Mouse (Mus musculus): ENCODE results near the gene Rasa4.
"Not testable (repeated sequence)": the region's sequence is repeated elsewhere in the genome, so short reads cannot be mapped to it uniquely, and the experiment has no call there.

Rasa4 gene

DNA sequence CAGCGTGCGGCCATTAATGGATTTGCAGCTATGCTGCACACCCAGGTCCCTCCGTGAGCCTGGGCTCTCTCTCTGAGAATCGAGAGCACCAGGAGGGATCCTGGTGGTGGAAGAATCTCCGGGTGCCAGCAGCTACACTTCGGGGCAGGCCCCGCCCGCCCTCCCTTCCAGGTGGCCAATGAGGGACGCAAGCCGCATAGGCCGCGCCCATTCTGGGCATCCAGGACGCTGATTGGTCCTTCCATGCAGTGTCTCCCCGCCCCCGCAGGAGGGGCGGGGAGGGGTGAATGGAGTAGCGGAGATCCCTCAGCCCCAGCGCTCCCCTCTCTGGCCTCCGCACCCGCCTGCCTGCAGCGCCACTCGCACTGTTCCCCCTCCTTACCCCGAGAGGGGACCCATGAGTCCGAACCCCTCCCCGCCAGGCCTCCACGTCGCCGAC, at the start of gene Rasa4:
TSS of gene Rasa4 (plus strand) at position 248 of the 439 bp plus-strand sequence.
- DNase-seq: peak; percentile 97

DNA sequence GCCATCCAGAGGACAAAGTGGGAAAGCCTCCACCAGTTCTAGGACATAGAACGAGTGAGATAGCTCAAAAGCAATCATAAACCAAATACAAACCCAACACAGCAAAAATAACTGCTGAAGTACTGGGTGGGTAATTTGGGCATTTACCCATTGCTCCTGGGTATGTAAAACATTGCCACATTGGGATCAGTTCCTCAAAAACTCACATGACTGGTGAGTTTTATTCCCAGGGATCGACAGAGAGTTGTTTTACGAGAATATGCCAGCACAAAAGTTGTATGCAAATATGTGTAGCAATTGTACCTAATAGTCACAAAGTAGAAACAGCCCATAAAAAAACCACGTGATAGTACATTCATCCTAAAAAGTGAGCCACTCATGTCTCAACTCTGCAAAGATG, 48.8 kb upstream of the Rasa4 start:
- no peak for DNase-seq

DNA sequence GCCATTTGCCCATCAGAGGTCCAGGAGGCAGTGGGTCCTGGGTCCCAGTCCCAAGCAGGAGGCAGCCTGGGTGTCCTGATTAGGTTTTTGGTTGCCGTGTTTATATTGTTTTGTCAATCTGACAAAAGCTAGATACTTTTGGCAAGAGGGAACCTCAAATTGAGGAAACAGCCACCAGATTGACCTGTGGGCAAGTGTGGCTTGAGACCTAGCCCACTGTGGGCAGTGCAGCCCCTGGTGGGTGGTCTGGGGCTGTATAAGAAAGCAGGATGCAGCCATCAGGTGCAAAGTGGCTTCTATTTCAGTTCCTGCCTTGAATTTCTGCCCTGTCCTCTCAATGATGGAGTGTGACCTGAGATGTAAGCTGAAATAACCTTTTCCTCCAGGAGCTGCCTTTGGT, 48.4 kb upstream of the Rasa4 start:
- no peak for DNase-seq

DNA sequence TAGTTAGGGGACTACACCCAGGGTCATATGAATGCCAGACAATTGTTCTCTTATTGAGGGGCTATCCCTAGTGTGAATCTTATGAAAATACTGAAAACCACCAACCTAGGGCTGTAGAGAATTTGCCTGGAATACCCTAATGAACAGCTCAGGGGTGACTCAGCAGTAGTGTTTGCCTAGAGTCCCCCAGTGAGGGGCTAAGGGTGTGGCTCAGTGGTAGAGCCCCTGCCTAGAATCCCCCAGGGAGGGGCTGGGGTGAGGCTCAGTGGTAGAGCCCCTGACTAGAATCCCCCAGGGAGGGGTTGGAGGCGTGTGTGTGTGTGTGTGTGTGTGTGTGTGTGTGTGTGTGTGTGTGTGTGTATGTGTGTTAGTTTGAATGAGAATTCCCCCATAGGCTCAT, 47.0 kb upstream of the Rasa4 start:
- no peak for DNase-seq

DNA sequence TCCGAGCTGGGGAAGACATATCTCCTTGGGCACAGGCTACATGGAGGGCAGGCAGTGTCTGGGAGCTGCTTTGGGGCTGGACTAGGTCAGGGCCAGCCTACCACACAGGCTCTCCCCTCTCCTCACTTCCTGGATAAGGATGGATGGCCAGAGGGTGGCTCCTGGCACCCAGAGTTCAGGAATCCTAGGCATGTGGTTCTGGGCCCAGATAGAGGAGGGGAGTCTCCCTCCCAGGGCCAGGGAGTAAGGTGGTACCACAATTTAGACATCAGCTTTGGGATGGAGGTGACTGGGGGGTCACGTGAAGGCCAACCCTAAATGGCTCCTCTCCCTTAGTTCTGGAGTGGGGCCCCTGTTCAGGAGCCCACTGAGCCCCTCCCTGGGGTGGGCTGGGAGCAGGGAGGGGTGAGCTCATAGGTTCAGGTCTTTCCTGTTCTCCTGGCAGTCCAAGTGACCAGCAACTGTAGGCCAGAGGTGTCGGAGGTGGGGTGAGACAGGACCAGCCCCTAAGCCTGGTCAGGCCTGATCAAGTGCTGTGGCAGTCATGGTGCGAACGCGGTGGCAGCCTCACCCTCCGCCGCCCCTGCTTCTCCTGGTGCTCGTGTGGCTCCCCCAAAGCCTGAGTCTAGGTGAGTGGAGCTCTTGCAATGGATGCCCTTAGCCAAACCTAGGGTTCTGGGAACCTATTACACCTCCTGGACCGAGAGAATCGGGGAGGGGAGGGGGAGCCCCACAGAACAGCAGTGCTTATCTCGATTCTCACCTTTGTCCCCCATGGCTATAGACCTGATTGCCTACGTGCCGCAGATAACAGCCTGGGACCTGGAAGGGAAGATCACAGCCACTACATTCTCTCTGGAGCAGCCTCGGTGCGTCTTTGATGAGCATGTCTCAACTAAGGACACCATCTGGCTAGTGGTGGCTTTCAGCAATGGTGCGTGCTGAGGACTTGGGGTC, 45.2 kb upstream of the Rasa4 start, which contains the start of gene Upk3b:
TSS of gene Upk3b (plus strand) at position 239 of the 957 bp plus-strand sequence.
- peak; percentile 14 for DNase-seq

DNA sequence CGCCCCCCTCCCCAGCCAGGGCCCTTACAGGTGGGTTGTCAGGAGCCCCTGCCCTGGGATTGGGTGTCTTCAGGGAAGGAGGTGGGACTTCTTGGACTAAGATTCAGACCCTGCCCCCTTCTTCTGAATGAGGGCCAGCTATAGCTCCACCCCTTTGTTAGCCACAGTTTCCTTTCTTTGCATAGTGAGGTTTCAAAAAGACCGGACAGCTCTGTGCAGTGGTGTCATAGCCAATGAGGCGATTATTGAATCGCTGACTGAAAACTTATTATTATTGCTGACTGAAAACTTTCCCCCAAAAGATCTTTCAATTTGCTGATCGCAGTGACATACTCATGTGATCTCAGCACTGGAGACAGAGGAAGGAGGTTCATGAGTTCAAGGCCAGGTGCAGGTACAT, 43.5 kb upstream of the Rasa4 start:
- DNase-seq: peak; percentile 11

DNA sequence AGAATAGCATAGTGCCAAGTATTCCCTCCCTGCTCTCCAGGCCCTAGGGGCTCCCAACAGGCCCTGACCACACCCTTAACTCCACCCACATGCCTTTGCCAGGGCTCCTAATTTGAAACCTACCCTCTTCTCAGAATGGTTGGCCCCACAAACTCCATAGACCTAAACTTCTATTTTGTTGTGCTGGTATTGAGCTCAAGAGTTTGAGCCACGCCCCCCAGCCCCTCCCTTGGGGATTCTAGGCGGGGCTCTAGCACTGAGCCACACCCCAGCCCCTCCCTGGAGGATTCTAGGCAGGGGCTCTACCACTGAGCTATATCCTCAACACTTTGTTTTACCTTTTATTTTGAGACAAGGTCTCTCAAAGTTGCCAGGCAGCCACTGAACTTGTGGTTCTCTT, 42.5 kb upstream of the Rasa4 start:
- DNase-seq: no peak

DNA sequence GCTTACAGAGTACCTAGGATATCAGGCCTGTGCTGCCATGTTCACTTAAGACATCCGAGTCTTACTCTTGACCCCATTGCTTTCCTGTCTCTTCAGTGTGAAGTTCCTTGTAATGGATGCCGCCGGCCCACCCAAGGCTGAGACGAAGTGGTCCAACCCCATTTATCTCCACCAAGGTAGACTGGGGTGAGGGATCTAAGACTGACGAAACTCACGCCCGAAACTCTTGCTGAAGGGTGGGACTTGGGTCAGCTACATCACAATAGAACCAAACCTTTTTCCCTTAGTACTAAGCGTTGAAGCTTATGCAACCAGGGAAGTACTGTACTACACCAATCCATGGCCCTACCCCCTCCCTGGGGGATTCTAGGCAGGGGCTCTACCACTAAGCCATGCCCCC, 42.0 kb upstream of the Rasa4 start:
- no peak for DNase-seq

DNA sequence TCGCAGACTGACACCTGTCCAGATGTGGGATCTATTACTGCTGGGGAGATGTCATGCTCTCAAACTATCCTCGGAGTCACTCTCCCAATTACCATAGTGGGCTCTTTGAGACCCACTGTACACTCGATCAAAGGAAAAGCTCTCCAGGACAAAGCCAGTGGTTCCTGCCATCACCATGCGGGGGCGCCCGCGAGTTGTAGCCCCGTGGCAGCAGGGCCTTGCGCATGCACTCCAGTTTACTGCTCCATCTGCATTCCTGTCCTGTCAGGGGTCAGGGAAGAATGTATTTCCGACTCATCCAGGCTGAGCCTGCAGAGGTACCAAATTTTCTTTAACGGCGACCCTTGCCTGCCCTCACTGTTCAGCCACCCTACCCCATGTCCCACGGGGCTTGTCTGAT, 38.9 kb upstream of the Rasa4 start:
- peak; percentile 26 for DNase-seq

DNA sequence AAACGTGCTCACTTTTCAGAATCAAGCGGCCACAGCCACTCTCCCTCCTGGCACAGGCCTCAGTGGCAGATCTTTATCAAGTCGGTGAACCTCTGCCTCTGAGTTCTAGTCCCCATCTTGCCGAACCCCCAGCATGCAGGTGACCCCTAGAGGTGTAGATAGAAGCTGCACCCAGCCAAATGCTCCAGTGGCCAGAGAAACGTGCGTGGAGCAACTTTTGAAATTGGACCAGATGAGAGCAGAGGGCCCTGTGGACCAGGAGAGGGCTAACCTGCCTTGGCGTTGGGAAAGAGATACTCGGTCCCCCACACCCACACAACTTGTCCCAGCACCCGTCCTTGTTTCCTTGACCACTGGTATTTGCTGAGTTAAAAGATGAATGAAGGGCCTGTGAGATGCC, 38.3 kb upstream of the Rasa4 start:
- DNase-seq: peak; percentile 27

DNA sequence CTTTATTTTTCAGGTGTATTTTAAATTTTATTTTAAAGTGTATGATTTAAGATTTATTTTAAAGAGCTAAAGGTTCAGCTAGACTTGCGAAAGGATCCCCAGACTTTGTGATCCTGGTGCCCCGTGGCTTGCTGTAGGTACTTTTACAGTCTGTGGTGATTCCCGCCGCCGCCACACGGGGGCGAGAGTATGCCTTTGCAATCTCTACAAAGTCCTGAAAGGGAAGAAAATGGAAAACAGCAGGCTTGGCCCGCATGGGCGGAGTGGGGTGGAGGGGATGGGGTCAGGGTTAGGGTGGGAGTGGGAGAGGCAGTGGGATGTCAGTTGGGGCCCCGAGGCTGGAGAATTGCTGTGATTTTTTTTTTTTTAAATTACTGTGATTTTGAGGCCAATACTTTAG, 37.7 kb upstream of the Rasa4 start:
- DNase-seq: peak; percentile 94

DNA sequence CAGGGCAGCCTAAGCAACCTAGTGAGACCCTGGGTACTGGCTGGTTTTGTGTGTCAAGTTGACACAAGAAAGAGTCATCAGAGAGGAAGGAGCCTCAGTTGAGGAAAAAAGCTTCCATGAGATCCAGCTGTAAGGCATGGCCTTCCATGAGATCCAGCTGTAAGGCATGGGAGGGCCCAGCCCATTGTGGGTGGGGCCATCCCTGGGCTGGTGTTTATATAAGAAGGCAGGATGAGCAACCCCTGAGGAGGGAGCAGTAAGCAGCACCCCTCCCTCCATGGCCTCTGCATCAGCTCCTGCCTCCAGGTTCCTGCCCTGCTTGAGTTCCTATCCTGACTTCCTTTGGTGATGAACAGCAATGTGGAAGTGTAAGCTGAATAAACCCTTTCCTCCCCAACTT, 35.2 kb upstream of the Rasa4 start:
- DNase-seq: not testable (repeated sequence)

DNA sequence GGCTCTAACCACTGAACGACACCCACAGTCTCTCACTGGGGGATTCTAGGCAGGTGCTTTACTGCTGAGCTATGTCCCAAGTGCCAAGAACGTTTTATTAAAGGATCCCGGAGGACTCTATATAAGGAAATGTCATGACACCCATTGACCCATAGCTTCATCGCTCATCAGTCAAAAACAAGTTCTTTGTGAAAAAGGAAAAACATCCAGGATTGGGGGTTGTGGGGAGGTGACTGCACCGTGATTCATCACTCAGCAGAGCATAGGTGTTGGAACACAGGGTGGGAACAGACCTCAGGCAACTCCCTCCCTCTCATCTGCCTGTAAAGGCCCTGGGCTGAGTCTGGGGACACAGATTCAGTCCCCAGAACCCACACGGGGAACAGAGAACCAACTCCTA, 33.8 kb upstream of the Rasa4 start:
- no peak for DNase-seq

DNA sequence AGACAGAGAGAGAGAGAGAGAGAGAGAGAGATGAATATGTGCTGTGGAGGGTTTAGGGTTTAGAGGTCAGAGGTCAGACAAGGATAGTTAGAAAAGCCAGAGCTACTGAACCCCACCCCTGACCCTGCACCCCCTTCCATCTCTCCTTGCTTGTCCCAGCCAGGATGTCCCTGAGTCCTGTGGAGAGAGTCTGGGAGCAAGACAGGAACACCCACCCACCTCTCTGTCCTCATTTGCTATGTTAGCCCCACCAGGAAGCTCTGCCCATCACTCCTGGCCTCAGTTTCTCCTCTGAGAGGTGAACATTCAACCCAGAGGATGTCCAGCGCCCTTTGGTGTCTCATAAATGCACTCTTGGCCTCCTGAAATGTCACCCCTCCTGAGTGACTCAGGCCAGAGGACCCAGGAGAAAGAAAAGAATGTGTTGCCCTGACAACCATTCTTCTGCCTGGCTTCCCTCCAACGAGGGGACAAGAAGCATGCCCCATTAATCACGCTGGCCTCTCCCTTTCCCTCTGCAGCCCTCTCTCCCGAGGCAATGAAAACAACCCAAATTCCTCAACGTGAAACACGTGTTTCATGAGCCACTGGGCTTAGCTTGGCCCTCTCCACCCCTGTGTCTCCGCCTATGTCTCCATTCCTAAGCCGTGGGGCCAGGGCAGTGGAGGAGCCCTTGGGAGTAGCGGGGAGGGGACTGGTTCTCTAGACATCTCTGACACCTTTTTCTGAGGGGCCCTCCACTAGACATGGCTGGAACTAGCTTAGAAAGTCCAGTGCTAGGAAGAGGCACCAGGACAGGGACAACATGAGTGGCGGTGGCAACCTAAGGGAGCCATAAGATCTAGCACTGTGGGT, 32.3 kb upstream of the Rasa4 start:
- peak; percentile 35 for DNase-seq

DNA sequence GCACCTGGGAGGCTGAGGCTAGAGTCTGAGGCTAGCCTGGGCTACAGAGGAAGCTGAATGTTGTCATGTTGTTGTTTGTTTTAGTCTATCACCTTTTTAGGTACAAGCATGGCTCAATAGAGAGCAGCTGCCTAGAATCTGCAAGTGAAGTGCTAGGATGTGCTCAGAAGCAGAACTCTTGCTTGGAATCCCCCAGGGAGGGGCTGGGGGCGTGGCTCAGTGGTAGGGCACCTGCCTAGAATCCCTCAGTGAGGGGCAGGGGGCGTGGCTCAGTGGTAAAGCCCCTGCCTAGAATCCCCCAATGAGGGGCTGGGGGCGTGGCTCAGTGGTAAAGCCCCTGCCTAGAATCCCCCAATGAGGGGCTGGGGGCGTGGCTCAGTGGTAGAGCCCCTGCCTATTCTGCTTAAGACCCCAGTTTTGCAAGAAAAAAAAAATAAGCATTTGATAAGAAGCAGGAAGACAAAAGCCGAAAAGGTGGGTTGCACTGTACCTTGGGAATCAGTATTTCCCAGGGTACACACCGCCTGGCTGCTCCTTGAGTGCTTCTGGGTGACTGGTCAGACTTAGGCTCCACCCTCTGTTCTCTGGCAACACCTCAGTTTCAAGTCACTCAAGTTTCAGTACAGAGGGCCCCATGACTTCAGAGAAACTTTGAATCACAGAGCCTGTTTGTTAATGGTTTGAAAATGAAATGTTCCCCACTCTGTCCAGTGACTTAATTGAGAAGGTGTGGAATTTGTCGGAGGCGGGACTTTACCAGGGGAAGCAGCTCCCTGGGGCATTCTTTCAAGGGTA, 30.7 kb upstream of the Rasa4 start:
- DNase-seq: peak; percentile 73

DNA sequence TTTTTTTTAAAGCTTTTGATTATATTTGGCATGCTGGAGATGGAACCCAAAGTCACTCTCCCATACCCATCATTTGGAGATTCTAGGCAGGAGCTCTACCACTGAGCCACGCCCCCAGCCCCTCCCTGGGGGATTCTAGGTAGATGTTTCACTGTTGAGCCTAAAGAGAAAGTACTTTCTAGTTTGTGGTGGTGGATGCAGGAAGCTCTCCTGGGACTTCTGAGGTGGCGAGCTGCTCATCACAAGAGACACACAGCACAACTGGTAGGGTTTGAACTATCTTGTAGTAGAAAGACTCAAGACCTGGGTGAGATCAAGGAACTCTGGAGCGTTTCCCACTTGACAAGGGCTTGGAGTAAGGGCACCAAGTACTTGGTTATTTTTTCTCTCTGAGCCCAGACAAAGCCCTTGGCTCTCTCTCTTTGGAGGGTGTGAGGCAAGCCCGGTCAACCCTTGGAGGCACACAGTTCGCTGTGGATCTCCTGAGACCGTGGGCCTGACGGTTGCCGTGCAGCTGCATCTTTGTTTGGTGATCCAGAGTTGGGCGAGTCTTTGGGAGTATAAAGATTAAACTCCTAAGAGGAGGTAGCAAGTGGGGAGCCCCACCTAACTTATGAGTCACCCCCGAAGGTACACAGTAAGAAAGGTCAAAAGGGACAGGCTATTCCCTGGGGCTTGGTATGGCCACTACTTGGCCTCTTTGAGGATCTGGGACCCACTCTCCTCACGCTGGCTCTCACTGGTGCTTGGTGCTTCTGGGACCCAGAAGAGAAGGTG, 29.2 kb upstream of the Rasa4 start, which contains the start of gene Upk3bl:
TSS of gene Upk3bl (plus strand) at position 192 of the 777 bp plus-strand sequence.
- DNase-seq: no peak

DNA sequence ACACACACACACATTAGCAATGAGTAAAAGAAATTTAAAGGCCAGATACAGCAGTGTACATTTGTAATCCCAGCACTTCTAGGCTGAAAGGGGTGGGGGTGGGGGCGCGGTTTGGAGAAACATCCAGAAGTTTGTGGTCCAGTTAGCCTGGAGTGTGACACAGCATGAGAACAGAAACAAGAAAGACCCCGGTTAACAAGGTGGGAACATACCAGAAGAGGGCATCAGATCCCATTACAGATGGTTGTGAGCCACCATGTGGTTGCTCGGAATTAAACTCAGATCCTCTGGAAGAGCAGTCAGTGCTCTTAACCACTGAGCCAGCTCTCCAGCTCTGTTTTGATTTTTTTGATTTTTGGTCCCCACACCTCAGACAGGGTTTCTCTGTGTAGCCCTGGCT, 27.7 kb upstream of the Rasa4 start:
- DNase-seq: no peak

DNA sequence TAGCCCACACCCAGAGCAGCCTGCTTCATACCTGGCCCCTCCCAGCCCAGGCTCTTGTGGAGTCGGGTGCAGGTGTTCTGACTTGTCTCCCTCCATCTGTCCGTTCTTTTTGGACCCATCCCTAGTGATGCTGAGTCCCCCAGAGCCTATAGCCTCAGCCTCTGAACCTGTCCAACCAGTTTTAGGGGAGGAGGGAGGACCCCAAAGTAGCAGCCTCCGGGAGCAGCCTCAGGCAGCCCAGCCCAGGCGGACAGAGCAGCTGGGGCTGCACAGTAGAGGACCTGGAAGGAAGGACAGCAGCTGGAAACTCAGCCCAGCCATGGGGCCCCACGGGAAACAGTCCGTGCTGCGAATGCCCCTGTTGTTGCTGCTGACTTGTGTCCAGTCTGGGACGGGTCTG, 26.6 kb upstream of the Rasa4 start:
- DNase-seq: no peak

DNA sequence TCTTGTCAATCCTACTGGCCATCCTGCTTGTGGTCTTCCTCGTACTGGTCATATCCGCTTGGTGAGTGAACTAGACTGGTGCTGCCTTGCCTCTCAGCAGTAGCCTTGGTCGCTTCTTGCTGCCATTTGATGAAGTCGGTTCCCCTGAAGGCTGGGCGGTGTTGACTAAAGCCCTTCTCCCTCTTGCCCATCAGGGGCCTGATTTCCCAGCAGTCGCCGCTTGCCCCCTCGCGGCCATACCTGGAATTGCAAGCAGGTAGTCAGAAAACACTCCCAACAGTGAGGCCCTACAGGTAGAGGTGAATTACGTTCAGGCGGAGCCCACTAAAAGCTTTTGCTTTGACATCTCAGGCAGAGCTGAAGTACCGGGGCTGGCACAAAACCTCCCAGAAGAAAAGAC, 22.1 kb upstream of the Rasa4 start:
- peak; percentile 86 for DNase-seq

DNA sequence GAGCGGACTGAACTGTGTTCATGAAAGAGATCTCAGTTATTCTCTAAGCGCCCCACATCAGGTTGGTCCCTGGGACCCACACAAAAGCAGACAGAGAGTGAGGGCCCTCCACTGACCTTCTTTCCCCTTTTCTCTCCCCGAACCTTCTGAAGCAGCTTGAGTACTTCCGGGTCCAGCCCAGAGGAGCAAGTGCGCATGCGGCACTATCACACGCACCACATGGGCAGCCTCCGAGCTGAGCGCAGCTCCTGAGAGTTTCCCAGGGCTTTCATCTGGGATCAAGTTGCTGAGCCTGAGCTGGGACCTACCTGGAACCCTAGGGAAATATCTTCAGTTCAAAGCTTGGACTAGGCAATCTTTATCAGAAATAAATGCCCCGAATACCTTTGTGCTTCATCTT, 19.8 kb upstream of the Rasa4 start:
- no peak for DNase-seq

DNA sequence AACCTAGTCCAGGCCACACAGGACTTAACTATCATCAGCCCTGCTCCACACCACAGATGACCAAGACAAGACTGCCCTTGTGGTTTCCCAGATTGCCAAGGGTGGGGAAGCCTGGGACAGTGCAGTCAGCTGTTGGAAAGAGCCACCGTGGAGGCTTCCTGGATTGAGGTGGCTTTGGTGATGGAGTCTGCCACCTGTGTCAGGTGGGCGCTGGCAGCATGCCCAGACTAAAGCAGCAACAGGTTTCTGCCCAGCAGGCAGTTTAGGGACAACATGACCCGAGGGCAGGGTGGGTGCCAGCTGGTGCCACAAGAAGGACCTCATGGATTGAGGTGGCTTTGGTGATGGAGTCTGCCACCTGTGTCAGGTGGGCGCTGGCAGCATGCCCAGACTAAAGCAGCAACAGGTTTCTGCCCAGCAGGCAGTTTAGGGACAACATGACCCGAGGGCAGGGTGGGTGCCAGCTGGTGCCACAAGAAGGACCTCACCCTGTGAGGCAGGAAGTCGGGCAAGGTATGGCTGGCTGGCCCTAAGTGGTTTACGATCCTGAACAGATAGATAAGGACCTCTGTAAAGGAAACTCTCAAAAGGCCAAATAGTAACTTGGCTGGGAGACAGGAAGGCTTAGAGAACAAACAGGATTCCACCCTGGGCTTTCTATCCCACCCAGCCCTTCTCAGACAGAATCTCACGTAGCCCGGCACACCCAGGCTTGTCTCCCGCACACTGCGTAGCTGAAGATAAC, 17.1 kb upstream of the Rasa4 start:
- DNase-seq: peak; percentile 66

Measured in lung, postnatal 36 days (tissue).